Mouse (Mus musculus) brain, embryonic 14.5 days (tissue): ENCODE data around the gene Gpr146.

Source experiments
- CTCF ChIP-seq: fragments of 200-500 bp; IDR thresholded peaks from 2 replicates; pipeline ENCODE4 v1.5.1; 2012; ENCODE audit warnings: inconsistent platforms, mild to moderate bottlenecking, moderate library complexity, borderline replicate concordance; ENCODE audit not compliant: insufficient read depth, insufficient read length; ENCODE audit errors: extremely low read depth
- POLR2A ChIP-seq: fragments of 200-500 bp; IDR thresholded peaks from 2 replicates; pipeline ENCODE4 v1.6.1; 2012; ENCODE audit warnings: mild to moderate bottlenecking, inconsistent platforms, borderline replicate concordance; ENCODE audit not compliant: poor library complexity, insufficient read depth, insufficient read length, severe bottlenecking; ENCODE audit errors: extremely low read depth

DNA sequence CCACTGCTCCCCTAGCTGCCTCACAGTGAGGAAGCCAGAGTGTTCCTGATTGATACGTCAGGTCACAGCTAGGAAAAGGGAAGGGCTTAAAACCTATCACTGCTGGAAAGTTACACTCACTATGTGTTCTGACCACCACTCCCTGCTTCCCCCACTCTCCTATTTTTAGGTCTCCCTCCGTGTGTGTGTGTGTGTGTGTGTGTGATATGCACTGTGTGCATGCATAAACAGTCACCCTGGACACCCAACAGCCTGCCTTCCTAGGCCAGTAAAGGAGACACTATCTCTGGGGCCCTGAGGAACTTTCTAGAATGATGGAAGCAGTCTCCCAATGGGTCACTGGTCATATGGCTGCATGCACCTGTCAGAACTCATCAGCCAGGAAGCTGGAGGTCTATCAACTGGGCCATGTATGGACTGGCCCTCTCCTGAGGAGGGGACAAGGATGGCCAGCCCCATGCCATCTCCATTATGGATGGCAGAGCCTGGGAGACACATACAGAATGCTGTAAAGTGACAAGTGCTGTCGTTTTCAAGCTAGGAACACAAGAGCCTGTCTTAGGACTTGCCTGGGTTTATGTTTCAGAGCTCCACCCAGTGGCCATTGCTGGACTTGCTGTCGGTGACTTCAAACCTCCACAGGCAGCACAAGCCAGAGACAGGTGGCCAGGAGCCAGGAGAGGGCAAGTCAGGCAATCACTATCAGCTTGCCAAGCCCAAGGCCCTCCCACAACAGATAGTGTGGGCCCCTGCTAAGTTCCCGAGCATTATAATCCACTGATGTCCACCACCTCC, 20.7 kb downstream of the Gpr146 start:
- peak; percentile 88 for TF ChIP-seq CTCF
- no peak for TF ChIP-seq POLR2A
